Mouse (Mus musculus) forebrain, embryonic 16.5 days (tissue): Measurements from ENCODE around the gene Atp5j2. TPM values are rescaled to one million over a fixed set of nuclear protein-coding genes. Genes with fewer than 3 reads are reported as not detected.

Experiments used
- ATAC-seq: fragments of 200-750 bp; cut with Nextera tagmentation; 2 replicates; pipeline ENCODE4 v1.8.0; 2017; ENCODE audit warnings: mild to moderate bottlenecking, moderate library complexity
- H3K27ac ChIP-seq: fragments of 300-500 bp; sonication (generic); 2 replicates; pipeline ENCODE4 v1.5.1; 2014; ENCODE audit warnings: low read length, control low read depth
- H3K27me3 ChIP-seq: fragments of 300-500 bp; sonication (generic); replicated peaks from 2 replicates; pipeline ENCODE4 v1.6.1; 2014; ENCODE audit warnings: low read length; ENCODE audit not compliant: control insufficient read depth, insufficient read depth
- H3K36me3 ChIP-seq: fragments of 300-500 bp; sonication (generic); 2 replicates; pipeline ENCODE4 v1.6.1; 2014; ENCODE audit not compliant: control insufficient read depth, insufficient read depth
- H3K4me1 ChIP-seq: fragments of 300-500 bp; sonication (generic); replicated peaks from 2 replicates; pipeline ENCODE4 v1.6.1; 2014; ENCODE audit warnings: low read length; ENCODE audit not compliant: control insufficient read depth, insufficient read depth
- H3K4me2 ChIP-seq: fragments of 300-500 bp; sonication (generic); 2 replicates; pipeline ENCODE4 v1.6.1; 2014; ENCODE audit warnings: mild to moderate bottlenecking, low read length, control low read depth
- H3K4me3 ChIP-seq: fragments of 300-500 bp; sonication (generic); replicated peaks from 2 replicates; pipeline ENCODE4 v1.5.1; 2014; ENCODE audit warnings: mild to moderate bottlenecking, low read length, control low read depth
- H3K9ac ChIP-seq: fragments of 300-500 bp; sonication (generic); replicated peaks from 2 replicates; pipeline ENCODE4 v1.6.1; 2014; ENCODE audit warnings: low read depth, low read length, control low read depth
- H3K9me3 ChIP-seq: fragments of 300-500 bp; sonication (generic); 2 replicates; pipeline ENCODE4 v1.6.1; 2016; ENCODE audit warnings: low read length; ENCODE audit not compliant: control insufficient read depth
- WGBS: fragments of 180-500 bp; shearing (Covaris S2); extraction: QIAGEN DNeasy Blood & Tissue Kit; methylation state at CpG from one replicate; pipeline ENCODE4 v1.1.7; 2014; 5-methylcytosine and 5-hydroxymethylcytosine counted together
- polyA plus RNA-seq: library from polyadenylated mRNA; unstranded; fragments of >200 nt; fragmentation: Nextera tagmentation; extraction: Ambion mirVana; gene quantifications from 2 replicates; pipeline ENCODE4 v1.2.1, GENCODE M21; 2015

Atp5j2 gene
- polyA plus RNA-seq, 1 experiment from 2014 or later: 561 TPM

DNA sequence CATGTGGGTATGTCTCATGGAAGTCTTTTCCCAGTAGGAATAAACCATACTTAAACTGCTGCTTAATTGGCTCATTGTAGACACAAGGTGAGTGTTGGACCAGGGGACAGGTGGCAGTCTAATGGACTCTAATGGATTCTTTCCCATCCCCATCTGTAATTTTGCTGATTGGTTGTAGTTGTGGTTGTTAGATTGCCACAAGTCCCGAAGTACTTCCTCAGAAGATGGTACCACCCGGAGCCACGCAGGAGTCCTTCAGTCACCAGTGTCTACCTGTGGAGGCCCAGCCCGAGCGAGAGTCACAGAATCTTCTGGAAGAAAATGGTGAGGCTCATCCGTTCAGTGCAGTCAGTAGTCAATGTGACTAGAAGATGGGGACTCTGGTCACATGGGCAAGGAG, 15.5 kb upstream of the Atp5j2 start:
- no peak overlapping the region for H3K4me2 ChIP-seq
- no peak for ATAC-seq
- no peak overlapping the region for H3K9ac ChIP-seq
- no peak overlapping the region for H3K27ac ChIP-seq
- peaks cover 15% of the 10 kb centered on the region for H3K4me1 ChIP-seq
- no peaks in the 10 kb centered on the region for H3K27me3 ChIP-seq
- no peaks in the 10 kb centered on the region for H3K9me3 ChIP-seq
- H3K36me3 ChIP-seq: peaks cover 5% of the 10 kb centered on the region
- H3K4me3 ChIP-seq: no peak overlapping the region
- WGBS: 92% methylated on average over 6 of the region's 6 CpGs

DNA sequence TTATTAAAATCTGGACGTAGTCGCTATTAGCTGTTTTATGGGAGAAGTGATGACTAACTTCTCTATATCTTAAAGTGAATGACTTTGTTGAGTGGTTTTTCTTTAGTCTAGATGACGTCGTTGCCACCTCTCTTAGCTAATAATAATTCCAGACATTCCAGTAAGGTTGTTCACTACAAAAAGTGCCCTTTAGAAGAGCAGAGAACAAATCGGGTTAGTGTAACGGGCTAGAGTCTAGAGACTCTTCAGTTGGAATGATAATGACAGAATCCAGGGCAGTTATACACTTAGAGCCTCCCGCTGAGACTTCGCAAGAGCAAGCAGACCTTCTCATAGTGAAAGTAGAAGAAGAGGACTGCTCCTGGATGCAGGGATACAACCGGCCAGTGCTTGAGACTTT, 13.2 kb upstream of the Atp5j2 start:
- ATAC-seq: no peak
- Histone ChIP-seq H3K4me3 (peak overlapping the region; percentile 60), H3K27me3 (no peaks in the 10 kb centered on the region), H3K4me1 (peaks cover 27% of the 10 kb centered on the region), H3K36me3 (peaks cover 2% of the 10 kb centered on the region; the same call in 1 of the 2 replicates), H3K27ac (no peak overlapping the region), H3K4me2 (peak overlapping the region; percentile 59), H3K9me3 (no peaks in the 10 kb centered on the region), H3K9ac (no peak overlapping the region)
- WGBS: 24% methylated on average over 9 of the region's 9 CpGs

DNA sequence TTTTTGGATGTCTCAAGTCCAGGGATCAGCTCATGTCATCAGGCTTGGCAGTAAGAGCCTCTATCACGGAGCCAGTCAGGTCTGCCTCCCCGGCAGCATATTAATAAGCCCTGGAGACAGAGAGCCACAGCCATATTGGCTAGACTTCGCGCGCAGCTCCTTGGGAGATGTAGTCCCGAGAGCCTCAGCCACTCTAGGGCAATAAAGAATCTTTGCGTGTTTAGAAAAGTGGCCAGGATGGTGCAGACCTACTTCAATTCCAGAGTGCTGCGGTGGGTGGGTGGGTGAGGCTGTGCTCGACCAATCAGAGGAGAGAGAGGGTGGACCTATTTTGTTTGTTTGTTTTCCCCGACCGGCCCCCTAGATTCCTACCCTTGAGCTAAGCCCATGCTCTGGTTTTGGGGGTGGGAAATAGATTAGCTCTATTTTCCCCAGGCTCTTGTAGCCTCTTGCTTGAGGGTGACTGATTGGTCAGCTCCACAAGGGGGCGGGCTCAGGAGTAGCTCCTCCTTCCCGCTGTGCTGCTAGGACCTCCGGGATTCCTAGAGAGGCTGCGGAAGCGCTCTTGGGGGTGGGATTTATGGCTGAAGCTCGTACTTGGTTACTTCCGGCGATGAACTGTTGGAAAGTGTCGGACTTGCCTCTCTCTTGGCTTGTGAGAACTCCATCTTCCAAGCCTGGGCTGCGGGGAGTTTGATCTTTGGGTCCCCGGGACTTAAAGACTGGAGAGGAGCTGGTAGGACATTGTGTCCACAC, 12.3 kb upstream of the Atp5j2 start, which contains the start of gene Zkscan5:
Gene Zkscan5, plus strand, starts transcription at position 627 of the 756 bp plus-strand sequence.
- ATAC-seq: peak; percentile 96
- H3K27me3 ChIP-seq: no peaks in the 10 kb centered on the region
- WGBS: 0% methylated on average over 22 of the region's 22 CpGs

DNA sequence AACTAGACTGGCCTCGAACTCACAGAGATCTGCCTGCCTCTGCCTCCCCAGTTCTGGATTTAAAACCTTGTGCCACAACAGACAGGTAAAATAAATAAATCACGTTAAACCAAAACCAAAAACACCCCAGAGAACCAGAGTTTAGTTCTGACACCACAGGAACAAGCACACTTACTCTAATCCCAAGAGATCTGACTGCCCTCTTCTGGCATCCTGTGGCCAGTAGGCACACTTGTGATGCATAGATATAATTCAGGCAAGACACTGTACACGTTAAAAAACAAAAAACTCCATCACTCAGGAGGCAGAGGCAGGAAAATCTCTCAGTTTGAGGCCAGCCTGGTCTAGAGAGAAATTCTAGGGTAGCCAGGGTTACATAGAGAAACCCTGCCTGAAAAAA, 10.6 kb upstream of the Atp5j2 start:
- Histone ChIP-seq H3K4me2 (no peak overlapping the region), H3K27ac (no peak overlapping the region), H3K9ac (no peak overlapping the region), H3K9me3 (no peaks in the 10 kb centered on the region), H3K27me3 (no peaks in the 10 kb centered on the region), H3K4me1 (peaks cover 27% of the 10 kb centered on the region), H3K4me3 (no peak overlapping the region), H3K36me3 (0 out of 2 replicates have a peak, but pooled peaks cover 2% of the 10 kb centered on the region)
- 46% methylated on average over 3 of the region's 3 CpGs for WGBS
- no peak for ATAC-seq

More for the DNA sequence above, 12.3 kb upstream of the Atp5j2 start, which contains the start of gene Zkscan5:
- Histone ChIP-seq H3K4me3 (peak within 1 kb of the TSS; percentile 60), H3K27ac (peak within 1 kb of the TSS; percentile 88), H3K4me2 (peak within 1 kb of the TSS; percentile 59), H3K4me1 (peaks cover 27% of the 10 kb centered on the region), H3K9me3 (no peaks in the 10 kb centered on the region), H3K36me3 (peaks cover 2% of the 10 kb centered on the region; the same call in 1 of the 2 replicates), H3K9ac (peak within 1 kb of the TSS; percentile 57)

DNA sequence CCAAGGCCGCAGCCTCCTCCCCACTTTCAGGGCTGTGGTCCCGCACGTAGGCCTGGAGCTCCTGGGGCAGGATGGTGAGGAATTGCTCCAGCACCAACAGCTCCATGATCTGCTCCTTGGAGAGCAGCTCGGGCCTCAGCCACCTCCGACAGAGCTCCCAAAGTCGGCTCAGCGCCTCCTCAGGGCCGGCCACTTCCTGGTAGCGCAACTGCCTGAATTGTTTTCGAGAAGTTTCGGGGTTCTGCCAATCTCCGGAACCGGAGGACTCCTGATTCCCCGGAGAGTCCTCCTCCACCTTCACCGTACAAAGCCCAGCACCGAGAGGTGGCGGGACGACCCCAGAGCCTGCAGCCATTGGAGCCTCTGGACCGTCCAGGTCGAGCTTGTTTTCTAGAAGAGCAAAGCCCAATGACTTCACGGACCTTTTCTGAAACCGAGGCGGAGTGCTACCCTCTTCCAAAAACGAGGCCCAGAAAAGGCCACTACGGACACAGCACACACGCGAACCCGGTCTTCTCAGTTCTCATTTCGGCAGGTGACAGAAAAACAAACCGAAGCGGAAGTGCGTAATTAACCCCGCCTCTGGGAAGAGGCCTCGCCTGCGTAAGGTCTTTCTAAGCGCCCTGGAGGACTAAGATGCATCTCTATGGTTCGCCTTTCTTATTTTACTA, 9.6 kb upstream of the Atp5j2 start, which contains the start of gene Zkscan14:
Gene Zkscan14, minus strand, starts transcription at position 548 of the 671 bp plus-strand sequence.
- Histone ChIP-seq H3K9ac (peak within 1 kb of the TSS; percentile 74), H3K4me1 (peaks cover 24% of the 10 kb centered on the region), H3K4me2 (peak within 1 kb of the TSS; percentile 96), H3K4me3 (peak within 1 kb of the TSS; percentile 80), H3K36me3 (0 out of 2 replicates have a peak, but pooled peaks cover 3% of the 10 kb centered on the region), H3K27me3 (no peaks in the 10 kb centered on the region), H3K27ac (peak within 1 kb of the TSS; percentile 72), H3K9me3 (no peaks in the 10 kb centered on the region)
- ATAC-seq: peak; percentile 14
- WGBS: 2% methylated on average over 37 of the region's 37 CpGs

DNA sequence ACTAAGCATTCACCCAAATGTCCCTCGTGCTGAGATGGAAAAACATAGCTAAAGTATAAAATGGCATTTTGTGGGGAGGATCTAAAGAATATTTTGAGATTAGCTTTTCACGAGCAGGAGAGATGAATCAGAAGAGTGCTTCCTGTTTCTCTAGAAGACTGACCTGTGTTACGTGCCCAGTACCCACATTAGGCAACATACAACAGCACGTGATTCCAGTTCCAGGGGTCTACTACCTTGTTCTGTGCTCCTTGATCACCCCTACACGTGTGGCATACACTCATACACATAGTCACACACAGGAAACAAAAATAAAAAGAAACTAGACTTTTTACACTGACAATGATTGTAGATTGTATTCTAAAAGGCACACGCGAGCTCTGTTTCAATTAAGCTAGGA, 8.5 kb upstream of the Atp5j2 start:
- Histone ChIP-seq H3K9me3 (no peaks in the 10 kb centered on the region), H3K4me3 (no peak overlapping the region), H3K4me1 (peaks cover 16% of the 10 kb centered on the region), H3K36me3 (peaks cover 10% of the 10 kb centered on the region; the same call in 1 of the 2 replicates), H3K27ac (no peak overlapping the region), H3K9ac (no peak overlapping the region), H3K4me2 (no peak overlapping the region), H3K27me3 (no peaks in the 10 kb centered on the region)
- no peak for ATAC-seq
- 76% methylated on average over 7 of the region's 7 CpGs for WGBS

DNA sequence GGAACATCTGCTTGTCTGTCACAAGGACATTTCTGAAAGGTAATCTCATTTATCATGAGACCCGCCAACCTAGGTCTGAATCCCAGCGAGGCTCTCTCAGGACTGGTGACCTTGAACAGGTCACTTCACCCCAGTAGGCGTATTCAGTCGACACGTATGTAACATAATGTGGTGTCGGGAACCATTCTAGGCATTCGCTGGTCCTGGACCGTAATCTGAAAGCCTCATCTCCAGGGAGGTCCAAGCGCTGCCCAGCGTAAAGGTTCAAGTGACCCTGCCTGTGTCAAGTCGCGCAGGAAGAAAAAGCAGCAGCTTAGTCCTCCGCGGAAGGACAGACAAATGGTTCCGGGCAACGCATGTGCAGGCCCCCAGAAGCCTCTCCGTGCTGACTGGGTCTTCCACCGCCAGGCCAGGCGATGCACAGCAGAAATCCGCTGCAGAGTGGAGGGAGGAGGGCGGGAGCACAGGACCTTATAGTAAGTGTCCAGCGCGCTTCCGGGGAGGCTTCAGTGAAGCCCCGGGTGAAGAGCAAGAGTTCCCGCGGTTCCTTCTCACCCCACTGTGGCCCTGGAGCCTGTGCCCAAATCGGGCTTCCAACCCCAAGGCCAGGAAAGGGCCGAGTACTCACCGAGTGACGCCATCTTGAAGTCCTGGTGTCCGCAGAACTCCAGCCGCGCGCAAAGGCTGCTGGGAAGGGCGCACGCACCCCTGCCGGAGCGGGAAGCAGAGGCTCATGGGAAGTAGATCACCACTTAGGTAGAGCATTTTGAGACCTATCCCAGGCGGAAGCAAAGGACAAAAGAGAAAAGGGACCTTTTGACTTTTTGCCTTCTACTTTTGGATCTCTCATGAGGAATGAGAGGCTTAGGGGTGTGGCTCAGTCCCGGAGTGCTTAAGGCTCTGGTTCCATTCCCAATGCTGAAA, 725 bp downstream of the Atp5j2 start:
- Histone ChIP-seq H3K36me3 (peaks cover 26% of the 10 kb centered on the region), H3K4me2 (peak overlapping the region; percentile 91), H3K27ac (peak overlapping the region; percentile 84), H3K4me3 (peak overlapping the region; percentile 94), H3K9me3 (no peaks in the 10 kb centered on the region), H3K27me3 (no peaks in the 10 kb centered on the region), H3K4me1 (peaks cover 22% of the 10 kb centered on the region), H3K9ac (peak overlapping the region; percentile 95)
- peak; percentile 89 for ATAC-seq
- WGBS: under 1% methylated on average over 41 of the region's 41 CpGs

DNA sequence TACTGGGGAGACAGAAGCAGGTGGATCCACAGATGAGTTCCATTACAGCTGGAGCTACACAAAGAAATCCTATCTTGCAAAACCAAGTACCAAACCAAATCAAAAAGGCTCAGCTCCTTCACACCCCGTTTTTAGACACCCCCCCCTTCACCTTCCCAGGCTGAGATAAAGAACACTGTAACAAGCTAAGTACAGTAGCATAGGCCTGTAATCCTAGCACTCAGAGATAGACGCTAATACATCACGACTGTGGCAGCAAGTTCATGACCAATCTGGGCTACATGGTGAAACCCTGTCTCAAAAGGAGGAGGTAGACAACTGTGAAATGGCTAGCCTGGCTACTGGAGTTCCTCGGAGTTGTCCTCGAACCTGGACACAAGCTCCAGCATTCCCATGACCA, 1.5 kb downstream of the Atp5j2 start:
- ATAC-seq: no peak
- 57% methylated on average over 5 of the region's 5 CpGs for WGBS

More for the DNA sequence above, 1.5 kb downstream of the Atp5j2 start:
- peak overlapping the region; percentile 91 for H3K4me2 ChIP-seq
- H3K4me3 ChIP-seq: peak overlapping the region; percentile 94
- peaks cover 27% of the 10 kb centered on the region for H3K36me3 ChIP-seq
- H3K9me3 ChIP-seq: no peaks in the 10 kb centered on the region
- no peak overlapping the region for H3K27ac ChIP-seq
- H3K27me3 ChIP-seq: no peaks in the 10 kb centered on the region
- H3K4me1 ChIP-seq: peaks cover 22% of the 10 kb centered on the region
- peak overlapping the region; percentile 95 for H3K9ac ChIP-seq
